Mouse (Mus musculus) cerebellum, adult 11 months (tissue): ENCODE data around the gene Cpeb4.

Experiments
- DNase-seq: peaks from one replicate; pipeline ENCODE4 v3.0.0; 2022

Gene Cpeb4

GRCm38 (mm10) chr11:31902251-31903001 is 30.4 kb downstream of the Cpeb4 start:
- DNase-seq: no peak

DNA sequence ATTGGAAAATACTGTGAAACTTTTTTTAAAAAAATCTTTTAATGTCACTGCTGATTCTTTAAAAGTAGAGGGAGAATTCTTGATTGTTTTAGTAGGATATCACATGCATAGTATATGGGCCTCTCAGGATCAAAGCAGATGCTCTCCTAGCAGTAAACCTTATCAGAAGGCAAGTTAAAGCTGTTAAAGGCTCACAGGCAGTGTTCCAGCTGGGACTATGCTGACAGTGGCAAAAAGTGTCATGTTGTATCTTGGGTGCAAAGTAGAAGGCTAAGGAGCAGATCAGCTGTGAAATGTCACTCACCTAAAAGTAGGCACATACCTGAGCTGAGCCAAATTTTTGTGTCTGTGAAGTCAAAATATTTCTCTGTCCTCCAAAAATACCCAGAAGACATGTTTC is 34.5 kb downstream of the Cpeb4 start:
- no peak for DNase-seq

GRCm38 (mm10) chr11:31907650-31908049 is 35.6 kb downstream of the Cpeb4 start:
- no peak for DNase-seq

- no peak for DNase-seq
Measured at GRCm38 (mm10) chr11:31912958-31913357, 40.9 kb downstream of the Cpeb4 start.

DNA sequence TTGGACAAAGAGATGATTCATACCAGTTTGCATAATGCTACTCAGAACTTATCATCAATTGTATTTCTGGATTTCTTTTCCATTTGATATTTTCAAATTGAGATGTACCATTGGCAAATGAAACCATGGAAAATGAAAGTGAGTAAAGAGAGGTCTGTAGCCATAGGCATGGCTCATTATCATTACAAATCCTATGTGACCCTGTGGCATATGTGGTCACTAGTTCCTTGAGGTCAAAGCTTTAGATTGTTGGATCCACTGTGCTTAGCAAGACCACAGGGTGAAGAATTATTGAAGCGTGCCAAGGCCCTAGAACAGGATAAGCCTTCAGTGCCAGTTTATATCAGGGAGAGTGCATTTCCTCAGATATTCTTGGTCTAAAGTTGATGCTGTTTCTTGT is 45.8 kb downstream of the Cpeb4 start:
- no peak for DNase-seq

DNA sequence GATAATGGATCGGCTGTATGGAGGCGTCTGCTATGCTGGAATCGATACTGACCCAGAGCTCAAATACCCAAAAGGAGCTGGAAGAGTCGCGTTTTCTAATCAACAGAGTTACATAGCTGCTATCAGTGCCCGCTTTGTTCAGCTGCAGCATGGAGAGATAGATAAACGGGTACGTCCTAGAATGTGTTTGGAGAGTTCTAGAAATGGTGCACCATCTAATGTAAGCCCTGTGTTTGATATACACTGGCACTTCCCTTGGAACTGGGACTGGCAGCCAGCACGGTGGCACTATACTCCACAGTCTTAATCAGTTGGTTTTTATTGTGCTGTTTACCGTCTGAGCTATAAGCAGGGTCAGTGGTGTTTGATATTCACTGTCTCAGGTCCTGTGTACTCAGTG is 58.0 kb downstream of the Cpeb4 start:
- no peak for DNase-seq

GRCm38 (mm10) chr11:31935652-31936051 is 63.6 kb downstream of the Cpeb4 start:
- no peak for DNase-seq

- no peak for DNase-seq
Measured at GRCm38 (mm10) chr11:31936910-31937525, 65.0 kb downstream of the Cpeb4 start.

GRCm38 (mm10) chr11:31940898-31941639 is 69.1 kb downstream of the Cpeb4 start:
- DNase-seq: peak; percentile 60

- DNase-seq: no peak
Measured at GRCm38 (mm10) chr11:31941640-31942638, 69.9 kb downstream of the Cpeb4 start.

- no peak for DNase-seq
Measured at GRCm38 (mm10) chr11:31945471-31945870, 73.5 kb downstream of the Cpeb4 start.

- DNase-seq: no peak
Measured at GRCm38 (mm10) chr11:31948462-31949330, 76.7 kb downstream of the Cpeb4 start.

- DNase-seq: peak; percentile 71
Measured at GRCm38 (mm10) chr11:31949331-31949785, 77.3 kb downstream of the Cpeb4 start.

GRCm38 (mm10) chr11:31960071-31960470 is 88.1 kb downstream of the Cpeb4 start:
- no peak for DNase-seq

DNA sequence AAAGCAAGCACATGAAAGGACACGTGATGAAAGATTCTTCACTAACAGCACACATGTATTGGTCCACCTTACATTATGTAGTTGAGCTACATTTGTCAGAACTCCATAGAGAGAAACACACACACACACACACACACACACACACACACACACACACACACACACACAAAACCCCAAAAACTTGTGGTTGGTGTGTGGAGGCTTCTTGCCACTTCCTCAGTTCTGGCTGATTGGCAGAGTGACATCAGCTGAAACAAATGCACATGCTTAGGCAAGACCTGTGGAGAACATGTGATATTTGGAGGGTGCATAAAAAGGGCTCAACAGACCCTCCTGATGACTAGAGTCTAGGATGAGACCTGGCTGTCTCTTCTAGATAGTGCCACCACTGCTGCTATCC is 92.0 kb downstream of the Cpeb4 start:
- no peak for DNase-seq

DNA sequence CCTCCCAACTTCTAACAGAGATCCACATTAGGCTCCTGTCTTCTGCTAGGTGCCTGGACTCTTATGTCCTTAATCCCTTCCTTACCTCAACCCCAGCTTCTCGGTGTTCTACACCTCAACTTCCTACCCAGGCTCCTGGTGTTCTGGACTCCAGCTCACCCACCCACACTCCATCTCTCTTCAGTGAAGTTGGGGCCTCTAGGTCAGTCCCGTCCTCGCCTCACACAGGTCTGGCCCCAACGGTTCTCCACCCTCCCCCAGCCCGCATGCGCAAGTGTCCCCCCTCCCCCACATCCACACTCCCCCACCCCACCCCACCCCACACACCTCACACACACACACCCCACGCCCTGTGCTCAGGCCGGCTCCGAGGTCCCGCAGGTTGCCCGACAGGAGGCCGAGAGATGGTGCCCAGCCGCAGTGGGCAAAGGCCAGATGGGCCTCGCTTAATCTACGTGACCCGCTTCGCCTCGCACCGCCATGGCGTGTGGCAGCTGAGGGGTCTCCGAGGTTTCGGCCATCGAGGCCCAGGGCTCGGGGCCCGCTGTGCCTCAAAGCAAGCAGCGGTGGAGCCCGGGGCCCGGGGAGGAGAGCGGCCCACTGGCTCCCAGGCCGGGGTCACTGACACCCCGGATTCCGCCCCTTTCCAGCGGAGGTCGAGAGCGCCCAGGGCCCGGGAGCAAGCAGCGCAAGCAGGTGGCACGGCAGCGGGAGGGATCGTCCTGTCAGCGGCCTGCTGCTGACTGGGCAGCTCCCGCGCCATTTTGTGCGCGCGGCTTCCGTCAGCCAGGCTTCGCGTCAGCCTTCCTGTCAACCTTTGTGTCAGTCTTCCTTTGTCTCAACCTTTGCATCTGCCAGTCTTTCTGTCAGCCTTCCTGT is 93.5 kb downstream of the Cpeb4 start, which contains the start of gene 4930524B15Rik:
TSS of gene 4930524B15Rik (plus strand) at position 337 of the 879 bp plus-strand sequence.
- DNase-seq: peak; percentile 17

DNA sequence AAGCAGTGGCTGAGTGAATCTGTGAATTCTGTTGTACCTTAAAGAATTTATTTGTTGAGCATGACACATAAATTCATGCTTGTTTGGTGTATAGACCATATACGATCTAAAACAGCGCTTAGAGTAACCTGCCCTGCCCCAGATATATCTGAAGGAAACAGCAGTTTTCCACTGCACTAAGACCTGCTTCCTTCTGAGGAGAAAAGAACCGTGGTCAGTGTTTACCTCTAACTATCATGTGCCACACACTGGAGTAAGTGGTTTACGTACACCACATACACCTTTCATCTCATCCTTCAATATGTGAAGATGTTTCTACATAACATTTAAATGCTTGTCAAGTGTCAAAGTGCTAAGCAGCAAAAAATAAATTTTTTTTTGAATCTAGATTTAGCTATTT is 102.1 kb downstream of the Cpeb4 start:
- DNase-seq: no peak

DNA sequence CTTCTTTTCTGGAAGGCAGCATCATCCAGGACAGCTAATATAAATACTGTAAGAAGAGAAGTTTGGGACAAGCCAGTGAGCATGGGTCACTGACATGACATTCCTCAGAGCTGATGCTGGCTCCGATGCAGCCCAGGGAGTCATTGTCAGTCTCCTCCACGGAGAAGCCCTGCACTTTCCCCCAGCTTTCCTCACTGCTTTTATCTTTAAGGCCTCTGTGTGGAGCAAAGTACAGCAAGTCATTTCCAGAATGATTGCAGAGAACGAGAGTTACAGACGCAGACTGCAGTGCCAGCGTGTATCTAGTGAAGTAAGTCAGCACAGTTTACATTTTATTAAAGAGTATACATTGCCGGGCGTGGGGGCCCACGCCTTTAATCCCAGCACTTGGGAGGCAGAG is 102.8 kb downstream of the Cpeb4 start:
- no peak for DNase-seq

DNA sequence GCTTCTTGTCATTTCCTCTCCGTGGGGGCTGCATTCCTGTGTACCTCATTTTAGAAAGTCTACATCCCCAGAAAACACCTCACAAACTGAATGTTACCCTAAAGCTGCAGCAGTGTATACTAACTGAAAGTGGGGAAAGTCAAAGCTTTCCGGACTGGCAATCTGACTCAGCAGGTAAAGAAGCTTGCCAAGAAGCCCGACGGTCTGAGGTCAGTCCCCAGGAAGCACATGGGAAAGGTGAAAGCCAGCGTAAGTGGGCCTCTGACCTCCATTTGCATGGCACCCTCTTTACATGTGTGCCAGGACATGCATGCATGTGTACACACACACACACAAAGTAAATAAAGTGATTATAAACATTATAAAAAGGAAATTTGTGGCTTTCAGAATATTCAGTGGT is 103.7 kb downstream of the Cpeb4 start:
- DNase-seq: no peak

GRCm38 (mm10) chr11:31976137-31976536 is 104.1 kb downstream of the Cpeb4 start:
- DNase-seq: no peak
